Mouse (Mus musculus): ENCODE data around the gene Ovol2. TPM values are rescaled to one million over a fixed set of nuclear protein-coding genes. Genes with fewer than 3 reads are reported as not detected.

Gene Ovol2
- total and polyA plus RNA-seq, 3 experiments = not detected

- in situ Hi-C loops (cut with MboI; ENCODE audit: low pct_ligation_motif_present, low pct_unique_long_range_greater_than_20kb, low sequenced_read_pairs) = no loop called here
These were observed 61.2 kb downstream of the Ovol2 start, which contains the start of the genes Mgme1 and Snx5 for GRCm38 (mm10) chr2:144270507-144271420. TSS of gene Mgme1 (plus strand) at chr2:144270663. TSS of gene Snx5 (minus strand) at chr2:144270906.

More at GRCm38 (mm10) chr2:144270507-144271420, 61.2 kb downstream of the Ovol2 start, which contains the start of the genes Mgme1 and Snx5:
- TF ChIP-seq ETS1 (conservative IDR thresholded peaks at IDR 0.05; ENCODE audit: low read depth, low read length) (peak; percentile 2), USF2 (conservative IDR thresholded peaks at IDR 0.05; ENCODE audit: low read depth, low read length) (no peak), MXI1 (IDR thresholded peaks at IDR 0.05; ENCODE audit: low read depth, low read length) (peak; percentile 94), HCFC1 (IDR thresholded peaks at IDR 0.05; ENCODE audit: low read depth, low read length) (peak; percentile 86), EP300 (IDR thresholded peaks at IDR 0.05; ENCODE audit: low read length) (no peak), PAX5 (IDR thresholded peaks at IDR 0.05; ENCODE audit: low read length) (no peak), ZC3H11A (IDR thresholded peaks at IDR 0.05; ENCODE audit: low read depth, low read length) (no peak), IRF4 (IDR thresholded peaks at IDR 0.05; ENCODE audit: low read depth, low read length) (peak; percentile 75), ZNF384 (IDR thresholded peaks at IDR 0.05; ENCODE audit: low read depth, low read length) (no peak), NELFE (IDR thresholded peaks at IDR 0.05; ENCODE audit: low read depth, low read length) (peak; percentile 99), BHLHE40 (IDR thresholded peaks at IDR 0.05; ENCODE audit: low read depth, low read length) (peak; percentile 62; the same call in 1 of the 2 replicates), MAFK (IDR thresholded peaks at IDR 0.05; ENCODE audit: insufficient replicate concordance, low read length) (no peak), SMC3 (IDR thresholded peaks at IDR 0.05; ENCODE audit: low read depth, low read length) (no peak), RAD21 (IDR thresholded peaks at IDR 0.05; ENCODE audit: low read depth, low read length) (no peak), MYC (IDR thresholded peaks at IDR 0.05; ENCODE audit: low read depth, low read length) (peak; percentile 93), CHD1 (IDR thresholded peaks at IDR 0.05; ENCODE audit: low read depth, low read length) (peak; percentile 86), UBTF (IDR thresholded peaks at IDR 0.05; ENCODE audit: low read depth, low read length) (peak; percentile 86), MAX (IDR thresholded peaks at IDR 0.05; ENCODE audit: low read length) (peak; percentile 82), MAZ (IDR thresholded peaks at IDR 0.05; ENCODE audit: low read depth, low read length) (peak; percentile 70; the same call in 1 of the 2 replicates), JUN (IDR thresholded peaks at IDR 0.05; ENCODE audit: insufficient read depth, low read depth, low read length) (no peak; the same call in 1 of the 2 replicates), JUND (conservative IDR thresholded peaks at IDR 0.05; ENCODE audit: low read depth, low read length) (no peak), CHD2 (IDR thresholded peaks at IDR 0.05; ENCODE audit: low read length) (peak; percentile 98), CTCF (conservative IDR thresholded peaks at IDR 0.05 in 1 of 2, IDR thresholded peaks at IDR 0.05 in 1 of 2; ENCODE audit: low read depth in 2 of 2, low read length in 2 of 2) (no peak), USF1 (IDR thresholded peaks at IDR 0.05; ENCODE audit: low read depth, low read length) (no peak; the same call in 1 of the 2 replicates), E2F4 (IDR thresholded peaks at IDR 0.05; ENCODE audit: insufficient replicate concordance, low read depth, low read length) (peak; percentile 91; the same call in 1 of the 2 replicates), TCF12 (IDR thresholded peaks at IDR 0.05; ENCODE audit: low read depth, low read length) (peak; percentile 76), ZMIZ1 (IDR thresholded peaks at IDR 0.05; ENCODE audit: low read depth, low read length) (peak; percentile 99), POLR2A (IDR thresholded peaks at IDR 0.05; ENCODE audit: low read depth, low read length) (peak; percentile 100), KAT2A (IDR thresholded peaks at IDR 0.05; ENCODE audit: insufficient replicate concordance, low read length) (peak; percentile 96), ELF1 (IDR thresholded peaks at IDR 0.05; ENCODE audit: low read depth, low read length) (peak; percentile 45; the same call in 1 of the 2 replicates), ZKSCAN1 (IDR thresholded peaks at IDR 0.05; ENCODE audit: borderline replicate concordance, low read depth, low read length) (no peak), NRF1 (IDR thresholded peaks at IDR 0.05; ENCODE audit: low read depth, low read length) (peak; percentile 77), MEF2A (IDR thresholded peaks at IDR 0.05; ENCODE audit: borderline replicate concordance, low read depth, low read length) (0 out of 2 replicates have a peak, but pooled peaks have one; percentile 56), GABPA (IDR thresholded peaks at IDR 0.05; ENCODE audit: insufficient replicate concordance, low read depth, low read length) (no peak; the same call in 1 of the 2 replicates), POLR2AphosphoS2 (IDR thresholded peaks at IDR 0.05; ENCODE audit: low read depth, low read length) (peak; percentile 97), RCOR1 (conservative IDR thresholded peaks at IDR 0.05; ENCODE audit: low read depth, low read length) (no peak), TBP (conservative IDR thresholded peaks at IDR 0.05; ENCODE audit: low read depth, low read length) (peak; percentile 94), SIN3A (IDR thresholded peaks at IDR 0.05; ENCODE audit: low read length) (peak; percentile 95)
- Histone ChIP-seq H3K4me1 (ENCODE audit: control insufficient read depth in 1 of 2, insufficient read depth in 2 of 2) (peaks cover 2 to 34% of the 10 kb centered on the region in 2 experiments), H3K4me3 (replicated peaks in 1 of 3; ENCODE audit: low read depth in 2 of 3, low read length in 2 of 3, poor library complexity in 1 of 3) (peak within 1 kb of the TSS; percentile 78 to 89 (median 83)), H3K79me2 (replicated peaks; ENCODE audit: control insufficient read depth, extremely low read depth, insufficient read depth, poor library complexity, severe bottlenecking) (peaks cover 73% of the 10 kb centered on the region), H3K36me3 (replicated peaks in 1 of 2; ENCODE audit: control insufficient read depth in 1 of 2, insufficient read depth in 1 of 2, low read length in 1 of 2) (peaks cover 2 to 44% of the 10 kb centered on the region in 2 experiments), H3K27me3 (replicated peaks) (no peaks in the 10 kb centered on the region), H3K9ac (ENCODE audit: insufficient read depth, low read depth) (peak within 1 kb of the TSS; percentile 97), H3K27ac (ENCODE audit: insufficient read depth, low read depth) (peak within 1 kb of the TSS; percentile 82), H3K9me3 (replicated peaks; ENCODE audit: low read length) (no peaks in the 10 kb centered on the region), H3K4me2 (ENCODE audit: insufficient read depth, low read depth, poor library complexity, severe bottlenecking) (peak within 1 kb of the TSS; percentile 74)
- peak; percentile 95 for DNase-seq (ENCODE audit: extremely low read depth)
- dilution Hi-C loops (cut with MboI; ENCODE audit: extremely low pct_ligation_motif_present, extremely low pct_unique_long_range_greater_than_20kb, low sequenced_read_pairs) = no loop called here

Data from CH12.LX (cell line).